Mouse (Mus musculus): ENCODE results near the gene Abcg5. TPM values are rescaled to one million over a fixed set of nuclear protein-coding genes. Genes with fewer than 3 reads are reported as not detected.

The Abcg5 gene
- polyA plus RNA-seq, 1 experiment = not detected

DNA sequence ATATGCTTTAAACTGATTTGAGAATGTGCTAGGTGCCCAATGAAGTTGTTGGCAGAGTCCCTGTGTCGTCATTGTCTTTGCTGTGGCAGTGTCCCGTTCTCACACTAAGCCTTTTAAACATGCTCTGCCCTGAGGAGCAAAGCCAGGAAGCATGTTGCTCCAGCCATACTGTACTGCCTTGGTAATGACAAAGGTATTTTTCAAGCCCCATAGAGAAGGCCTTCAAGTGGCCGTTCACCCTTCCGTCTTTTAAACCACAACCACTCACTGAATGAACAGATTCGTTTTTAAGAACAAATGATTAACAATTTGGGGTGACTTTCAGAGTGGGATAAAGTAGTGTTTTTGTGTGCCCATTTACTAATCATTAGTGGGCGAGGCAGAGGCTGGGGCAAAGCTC is 61.6 kb downstream of the Abcg5 start:
- Histone ChIP-seq H3K27ac (ENCODE audit: insufficient read depth, low read length) (no peak overlapping the region), H3K27me3 (ENCODE audit: control insufficient read depth, insufficient read depth, low read length, poor library complexity, severe bottlenecking) (no peaks in the 10 kb centered on the region), H3K9ac (ENCODE audit: low read depth, poor library complexity, severe bottlenecking) (no peak overlapping the region), H3K4me3 (ENCODE audit: low read depth, low read length) (no peak overlapping the region), H3K4me1 (ENCODE audit: control insufficient read depth, insufficient read depth, low read length) (peaks cover 3% of the 10 kb centered on the region), H3K9me3 (replicated peaks; ENCODE audit: control insufficient read depth, insufficient read depth, low read length, poor library complexity, severe bottlenecking) (no peaks in the 10 kb centered on the region), H3K36me3 (ENCODE audit: control insufficient read depth, insufficient read depth, low read length, poor library complexity, severe bottlenecking) (no peaks in the 10 kb centered on the region)
- no peak for TF ChIP-seq CTCF (IDR thresholded peaks at IDR 0.05; ENCODE audit: low read depth, low read length)
- TF ChIP-seq EP300 (IDR thresholded peaks at IDR 0.05; ENCODE audit: insufficient read depth, low read depth, low read length) = no peak
- no peak for TF ChIP-seq POLR2A (IDR thresholded peaks at IDR 0.05; ENCODE audit: insufficient read depth, low read length)

DNA sequence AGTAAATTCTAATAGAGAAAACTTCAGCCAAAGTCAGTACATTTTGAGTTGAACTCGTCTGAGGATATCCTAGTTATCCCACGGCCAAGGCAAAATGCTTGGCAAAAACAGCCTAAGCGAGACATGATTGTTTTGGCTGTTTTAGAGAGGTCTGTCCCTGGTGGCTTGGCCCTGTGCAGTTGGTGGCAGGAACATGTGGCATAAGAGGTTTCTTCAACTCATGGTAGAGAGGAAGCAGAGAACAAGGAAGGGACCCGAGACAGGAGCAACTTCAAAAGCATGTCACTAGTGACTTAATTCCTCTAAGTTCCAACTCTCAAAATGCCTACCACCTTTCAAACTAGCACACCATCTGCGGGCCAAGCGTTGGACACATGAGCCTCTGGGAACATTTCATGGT is 62.2 kb downstream of the Abcg5 start:
- no peak overlapping the region for H3K9ac ChIP-seq (ENCODE audit: low read depth, poor library complexity, severe bottlenecking)
- no peaks in the 10 kb centered on the region for H3K27me3 ChIP-seq (ENCODE audit: control insufficient read depth, insufficient read depth, low read length, poor library complexity, severe bottlenecking)
- H3K4me3 ChIP-seq (ENCODE audit: low read depth, low read length) = no peak overlapping the region
- peaks cover 3% of the 10 kb centered on the region for H3K4me1 ChIP-seq (ENCODE audit: control insufficient read depth, insufficient read depth, low read length)
- no peak overlapping the region for H3K27ac ChIP-seq (ENCODE audit: insufficient read depth, low read length)
- H3K9me3 ChIP-seq (replicated peaks; ENCODE audit: control insufficient read depth, insufficient read depth, low read length, poor library complexity, severe bottlenecking) = no peaks in the 10 kb centered on the region
- H3K36me3 ChIP-seq (ENCODE audit: control insufficient read depth, insufficient read depth, low read length, poor library complexity, severe bottlenecking) = no peaks in the 10 kb centered on the region
- TF ChIP-seq EP300 (IDR thresholded peaks at IDR 0.05; ENCODE audit: insufficient read depth, low read depth, low read length) (no peak), CTCF (IDR thresholded peaks at IDR 0.05; ENCODE audit: low read depth, low read length) (no peak), POLR2A (IDR thresholded peaks at IDR 0.05; ENCODE audit: insufficient read depth, low read length) (no peak)

DNA sequence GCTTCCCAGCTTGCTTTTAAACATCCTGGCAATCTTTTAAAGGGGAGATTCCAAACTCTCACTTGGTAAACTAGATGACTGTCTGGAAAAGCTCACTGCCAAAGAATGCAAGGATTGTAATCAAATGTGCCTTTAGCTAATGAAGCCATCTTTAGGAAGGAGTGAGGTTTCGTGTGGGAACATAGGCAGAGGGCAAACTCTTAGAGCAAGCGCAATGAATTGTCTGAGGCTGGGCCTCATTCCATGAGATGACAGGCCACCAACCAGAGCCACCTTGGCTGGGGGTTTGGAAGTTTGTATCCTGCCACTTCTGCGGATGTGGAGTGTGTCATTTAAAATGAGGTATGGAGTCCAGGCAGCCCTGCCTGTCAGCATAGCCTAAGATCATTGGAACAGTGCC is 62.7 kb downstream of the Abcg5 start:
- Histone ChIP-seq H3K4me1 (ENCODE audit: control insufficient read depth, insufficient read depth, low read length) (peaks cover 3% of the 10 kb centered on the region), H3K9me3 (replicated peaks; ENCODE audit: control insufficient read depth, insufficient read depth, low read length, poor library complexity, severe bottlenecking) (no peaks in the 10 kb centered on the region), H3K27me3 (ENCODE audit: control insufficient read depth, insufficient read depth, low read length, poor library complexity, severe bottlenecking) (no peaks in the 10 kb centered on the region), H3K9ac (ENCODE audit: low read depth, poor library complexity, severe bottlenecking) (no peak overlapping the region), H3K27ac (ENCODE audit: insufficient read depth, low read length) (no peak overlapping the region), H3K4me3 (ENCODE audit: low read depth, low read length) (no peak overlapping the region), H3K36me3 (ENCODE audit: control insufficient read depth, insufficient read depth, low read length, poor library complexity, severe bottlenecking) (no peaks in the 10 kb centered on the region)
- TF ChIP-seq POLR2A (IDR thresholded peaks at IDR 0.05; ENCODE audit: insufficient read depth, low read length) (no peak), EP300 (IDR thresholded peaks at IDR 0.05; ENCODE audit: insufficient read depth, low read depth, low read length) (no peak)

DNA sequence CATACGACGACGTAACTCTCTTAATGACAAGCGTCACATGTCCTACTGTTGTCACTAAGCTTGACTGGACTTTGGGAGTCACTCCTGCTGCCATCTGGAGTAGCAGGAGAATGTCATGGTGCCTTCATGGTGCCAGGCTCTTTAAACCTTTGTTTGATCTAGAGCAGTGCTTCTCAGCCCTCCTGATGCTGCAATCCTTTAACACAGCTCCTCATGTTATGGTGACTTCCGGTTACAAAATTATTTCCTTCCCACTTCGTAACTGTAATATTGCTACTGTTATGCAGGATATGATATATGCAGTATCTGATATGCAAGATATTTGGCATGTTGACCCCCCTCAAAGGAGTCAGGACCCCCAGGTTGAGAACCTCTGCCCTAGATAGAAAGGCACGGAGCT is 63.7 kb downstream of the Abcg5 start:
- TF ChIP-seq POLR2A (IDR thresholded peaks at IDR 0.05; ENCODE audit: insufficient read depth, low read length) (no peak), CTCF (IDR thresholded peaks at IDR 0.05; ENCODE audit: low read depth, low read length) (no peak), EP300 (IDR thresholded peaks at IDR 0.05; ENCODE audit: insufficient read depth, low read depth, low read length) (no peak)
- Histone ChIP-seq H3K4me3 (ENCODE audit: low read depth, low read length) (no peak overlapping the region), H3K27ac (ENCODE audit: insufficient read depth, low read length) (no peak overlapping the region), H3K4me1 (ENCODE audit: control insufficient read depth, insufficient read depth, low read length) (peaks cover 3% of the 10 kb centered on the region), H3K36me3 (ENCODE audit: control insufficient read depth, insufficient read depth, low read length, poor library complexity, severe bottlenecking) (no peaks in the 10 kb centered on the region), H3K27me3 (ENCODE audit: control insufficient read depth, insufficient read depth, low read length, poor library complexity, severe bottlenecking) (no peaks in the 10 kb centered on the region), H3K9me3 (replicated peaks; ENCODE audit: control insufficient read depth, insufficient read depth, low read length, poor library complexity, severe bottlenecking) (no peaks in the 10 kb centered on the region), H3K9ac (ENCODE audit: low read depth, poor library complexity, severe bottlenecking) (no peak overlapping the region)

DNA sequence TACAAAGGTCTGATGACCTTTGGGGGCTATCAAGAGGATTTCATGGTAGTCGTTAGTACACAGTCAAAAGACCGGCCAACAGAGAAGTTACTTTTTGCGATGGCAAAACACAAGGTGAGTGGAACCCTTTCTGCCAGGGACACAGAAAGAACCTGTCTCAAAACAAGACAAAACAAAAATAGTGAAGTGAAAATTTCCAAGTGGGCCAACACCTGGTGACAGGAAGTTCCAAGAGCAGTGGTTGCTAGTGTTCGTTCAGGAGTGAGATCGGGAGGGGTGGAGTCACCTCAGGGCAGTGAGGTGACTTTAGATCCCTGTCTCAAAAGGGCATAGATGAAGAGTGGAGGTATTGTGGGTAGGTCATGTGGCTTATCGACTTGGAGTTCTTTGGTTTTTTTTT is 64.9 kb downstream of the Abcg5 start:
- Histone ChIP-seq H3K9ac (ENCODE audit: low read depth, poor library complexity, severe bottlenecking) (no peak overlapping the region), H3K36me3 (ENCODE audit: control insufficient read depth, insufficient read depth, low read length, poor library complexity, severe bottlenecking) (no peaks in the 10 kb centered on the region), H3K4me3 (ENCODE audit: low read depth, low read length) (no peak overlapping the region), H3K4me1 (ENCODE audit: control insufficient read depth, insufficient read depth, low read length) (peaks cover 3% of the 10 kb centered on the region), H3K27me3 (ENCODE audit: control insufficient read depth, insufficient read depth, low read length, poor library complexity, severe bottlenecking) (no peaks in the 10 kb centered on the region), H3K9me3 (replicated peaks; ENCODE audit: control insufficient read depth, insufficient read depth, low read length, poor library complexity, severe bottlenecking) (no peaks in the 10 kb centered on the region), H3K27ac (ENCODE audit: insufficient read depth, low read length) (no peak overlapping the region)
- TF ChIP-seq CTCF (IDR thresholded peaks at IDR 0.05; ENCODE audit: low read depth, low read length) = no peak
- no peak for TF ChIP-seq EP300 (IDR thresholded peaks at IDR 0.05; ENCODE audit: insufficient read depth, low read depth, low read length)
- TF ChIP-seq POLR2A (IDR thresholded peaks at IDR 0.05; ENCODE audit: insufficient read depth, low read length) = no peak

DNA sequence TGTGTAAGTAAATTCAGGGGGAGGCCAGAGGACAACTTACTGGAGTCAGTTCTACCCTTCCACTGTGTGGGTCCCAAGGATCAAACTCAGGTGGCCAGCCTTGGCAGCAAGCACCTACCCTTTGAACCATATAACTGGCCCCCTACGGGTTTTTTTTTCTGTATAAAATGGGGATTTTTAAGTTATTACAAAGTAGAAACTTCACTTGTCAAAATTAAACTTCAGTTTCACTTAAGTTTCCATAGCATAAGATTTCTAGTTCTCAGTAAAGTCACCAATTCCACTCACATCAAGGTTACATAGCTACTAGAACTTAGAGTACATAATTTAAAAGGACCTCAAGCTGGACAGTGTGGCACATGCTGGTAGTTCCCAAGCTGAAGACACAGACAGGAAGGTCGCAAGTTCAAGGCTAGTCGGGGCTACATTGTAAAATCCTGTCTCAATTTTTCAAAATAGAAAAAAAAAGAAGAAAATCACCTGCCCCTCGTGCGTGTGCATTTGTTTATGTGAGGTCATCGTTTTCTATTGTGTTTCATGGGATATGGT is 66.2 kb downstream of the Abcg5 start:
- TF ChIP-seq EP300 (IDR thresholded peaks at IDR 0.05; ENCODE audit: insufficient read depth, low read depth, low read length) (no peak), POLR2A (IDR thresholded peaks at IDR 0.05; ENCODE audit: insufficient read depth, low read length) (no peak), CTCF (IDR thresholded peaks at IDR 0.05; ENCODE audit: low read depth, low read length) (no peak)

More for the DNA sequence above, 66.2 kb downstream of the Abcg5 start:
- no peak overlapping the region for H3K27ac ChIP-seq (ENCODE audit: insufficient read depth, low read length)
- H3K9ac ChIP-seq (ENCODE audit: low read depth, poor library complexity, severe bottlenecking) = no peak overlapping the region
- H3K4me1 ChIP-seq (ENCODE audit: control insufficient read depth, insufficient read depth, low read length) = peaks cover 3% of the 10 kb centered on the region
- no peaks in the 10 kb centered on the region for H3K9me3 ChIP-seq (replicated peaks; ENCODE audit: control insufficient read depth, insufficient read depth, low read length, poor library complexity, severe bottlenecking)
- no peak overlapping the region for H3K4me3 ChIP-seq (ENCODE audit: low read depth, low read length)
- no peaks in the 10 kb centered on the region for H3K36me3 ChIP-seq (ENCODE audit: control insufficient read depth, insufficient read depth, low read length, poor library complexity, severe bottlenecking)
- H3K27me3 ChIP-seq (ENCODE audit: control insufficient read depth, insufficient read depth, low read length, poor library complexity, severe bottlenecking) = no peaks in the 10 kb centered on the region
